Mouse (Mus musculus) ES-E14 (cell line): Measurements from ENCODE around the gene Pfdn4.

Experiments
- HCFC1 ChIP-seq: IDR thresholded peaks from 2 replicates; pipeline ENCODE4 v1.6.1; 2012; ENCODE audit warnings: low read length, inconsistent platforms, borderline replicate concordance; ENCODE audit not compliant: insufficient read depth
- MAFK ChIP-seq: IDR thresholded peaks from 2 replicates; pipeline ENCODE4 v1.6.1; 2014; ENCODE audit warnings: mild to moderate bottlenecking, low read depth, low read length, inconsistent platforms; ENCODE audit not compliant: insufficient read depth
- ZC3H11A ChIP-seq: IDR thresholded peaks from 2 replicates; pipeline ENCODE4 v1.6.1; 2012; ENCODE audit warnings: low read depth, mild to moderate bottlenecking, inconsistent platforms, low read length, borderline replicate concordance

DNA sequence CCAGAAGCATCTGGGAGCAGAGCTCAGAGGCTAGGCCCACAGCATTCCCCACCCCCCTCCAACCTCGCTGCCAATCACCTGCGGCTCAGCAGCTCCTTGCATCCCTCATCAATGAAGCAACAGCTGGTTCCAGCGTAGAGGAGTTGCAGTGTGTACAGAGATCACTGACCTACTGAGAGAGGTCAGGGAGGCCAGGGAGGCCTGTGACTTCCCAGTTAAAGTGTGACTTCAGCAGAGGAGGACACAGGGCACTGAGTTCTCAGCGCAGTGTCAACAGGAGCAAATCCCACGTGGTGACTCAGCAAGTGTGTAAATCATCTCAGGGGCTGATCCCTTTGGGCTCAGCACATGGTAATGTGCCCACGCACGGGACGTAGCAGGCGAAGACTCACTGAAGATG lies 36.4 kb upstream of the Pfdn4 start:
- TF ChIP-seq MAFK (no peak), HCFC1 (no peak), ZC3H11A (no peak)
